Mouse (Mus musculus) skeletal muscle tissue, postnatal 0 days (tissue): Measurements from ENCODE around the gene Gm31371. TPM values are rescaled to one million over a fixed set of nuclear protein-coding genes. Genes with fewer than 3 reads are reported as not detected.

ENCODE experiments used
- polyA plus RNA-seq: library from polyadenylated mRNA; unstranded; fragments of >200 nt; fragmentation: Nextera tagmentation; extraction: Ambion mirVana; gene quantifications from 2 replicates; pipeline ENCODE4 v1.2.1, GENCODE M21; 2015

Gm31371 gene
- polyA plus RNA-seq: 0.06 TPM in 1 of 2 replicates, not detected in the other

GRCm38 (mm10) chr8:19903092-19903491, at the start of gene Gm31371:
Gene Gm31371, plus strand, starts transcription at chr8:19903392.

Other genes with a start within 250 kb of the Gm31371 start
- gene 4930467E23Rik, start 173.8 kb upstream of the Gm31371 start, polyA plus RNA-seq: not detected in 2 replicates